In genomic region chr4:10041301-10042093, GRCm38 (mm10) we compare ENCODE assay signal across 13 mouse cellular contexts.
"Had no signal": no experiment of that assay in that cellular context is flagged by ENCODE, and none has a peak within 500 bp of the region (broad histone marks: within the 10 kb centered on the region; RNA-seq: fewer than 3 reads in every experiment).

No protein-coding gene starts in this region.

- DNase-seq: kidney, adult 11 months; kidney, postnatal 14 days; left cerebral cortex, postnatal 4 days; liver; lung, embryonic 14.5 days; midbrain, embryonic 14.5 days; right cerebral cortex, adult 18-20 months; right cerebral cortex, postnatal 25 days; thymus, postnatal 4 days had no signal

- H3K4me2 ChIP-seq: liver, embryonic 15.5 days; lung, embryonic 14.5 days; neural tube, embryonic 15.5 days had no signal

- H3K4me3 ChIP-seq: liver, embryonic 15.5 days; midbrain, embryonic 10.5 days; myocyte; neural tube, embryonic 15.5 days had no signal

- H3K36me3 ChIP-seq: liver, embryonic 15.5 days; midbrain, embryonic 10.5 days; neural tube, embryonic 15.5 days had no signal

- H3K27ac ChIP-seq: liver, embryonic 15.5 days; midbrain, embryonic 10.5 days; neural tube, embryonic 15.5 days had no signal

- H3K27me3 ChIP-seq: liver, embryonic 15.5 days; neural tube, embryonic 15.5 days had no signal

- H3K4me1 ChIP-seq: liver, embryonic 15.5 days; midbrain, embryonic 10.5 days; neural tube, embryonic 15.5 days had no signal

- H3K9ac ChIP-seq: liver, embryonic 15.5 days; lung, embryonic 14.5 days; neural tube, embryonic 15.5 days had no signal

- H3K9me3 ChIP-seq: liver, embryonic 15.5 days; midbrain, embryonic 10.5 days; neural tube, embryonic 15.5 days had no signal
